Mouse (Mus musculus): ENCODE measurements around the gene Ermard.
"Not testable (repeated sequence)": the region's sequence is repeated elsewhere in the genome, so short reads cannot be mapped to it uniquely, and the experiment has no call there.

GRCm38 (mm10) chr17:15053829-15054200, 12.8 kb downstream of the Ermard start:
- not testable (repeated sequence) for TF ChIP-seq CTCF (IDR thresholded peaks at IDR 0.05; ENCODE audit: low read depth, low read length); POLR2A (IDR thresholded peaks at IDR 0.05; ENCODE audit: insufficient read depth, low read length); EP300 (IDR thresholded peaks at IDR 0.05; ENCODE audit: insufficient read depth, low read depth, low read length)

Measured in ES-Bruce4 (cell line).